Mouse (Mus musculus): ENCODE results near the gene Cnbd2. TPM values are rescaled to one million over a fixed set of nuclear protein-coding genes. Genes with fewer than 3 reads are reported as not detected.
"Not testable (repeated sequence)": the region's sequence is repeated elsewhere in the genome, so short reads cannot be mapped to it uniquely, and the experiment has no call there.

The Cnbd2 gene
- total RNA-seq, 2 experiments from 2014 or later: 4.9 to 7.2 TPM

- intact Hi-C loops (cut with DNase I): no loop called here
- DNase-seq (ENCODE audit: low spot score in 2 of 2): no peak
Observed at GRCm38 (mm10) chr2:156370896-156371295, 58.8 kb downstream of the Cnbd2 start.

DNA sequence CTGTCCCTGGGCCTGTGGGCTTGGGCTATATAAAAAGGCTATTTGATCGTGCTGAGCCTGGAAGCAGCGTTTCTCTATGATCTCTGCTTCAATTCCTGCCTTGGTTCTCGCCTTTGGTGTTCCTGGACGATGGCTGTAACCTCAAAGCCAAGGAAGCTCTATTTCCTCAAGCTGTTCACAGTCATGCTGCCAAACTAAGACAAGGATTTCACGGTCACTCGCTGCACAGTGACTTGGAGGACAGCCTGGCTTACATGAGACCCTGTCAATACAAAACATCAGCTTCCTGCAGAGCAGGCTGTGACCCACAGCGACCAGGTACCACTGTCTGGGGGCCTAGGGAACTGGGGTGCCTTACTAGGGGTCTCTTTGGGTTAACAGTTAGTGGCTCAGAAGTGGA lies 64.9 kb downstream of the Cnbd2 start:
- intact Hi-C loops (cut with DNase I): no loop called here
- no peak for DNase-seq (ENCODE audit: low spot score in 2 of 2)

DNA sequence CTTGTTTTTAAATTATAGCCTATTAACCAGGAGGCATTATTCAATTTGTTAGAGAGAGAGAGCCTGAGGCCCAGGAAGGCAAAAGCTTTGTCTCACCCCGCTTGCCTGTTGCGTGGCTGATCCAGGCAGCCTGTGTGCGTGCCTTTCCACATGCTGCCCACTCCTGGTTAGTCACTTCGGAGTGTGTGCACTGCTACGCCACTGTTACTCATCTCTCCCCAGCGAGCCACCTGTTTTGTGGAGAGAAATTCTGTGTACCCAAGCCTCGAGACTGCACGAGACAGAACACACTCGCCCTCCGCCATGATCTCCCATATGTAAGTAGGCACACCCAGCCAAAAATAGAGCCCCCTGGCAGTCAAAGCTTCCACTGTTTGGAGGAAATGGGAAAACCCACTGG lies 67.8 kb downstream of the Cnbd2 start:
- peak; percentile 53 to 68 for DNase-seq (ENCODE audit: low spot score in 2 of 2)
- intact Hi-C loops (cut with DNase I): loop anchor here (5.0 kb wide), 2 partner anchors 117 to 137 kb away; no protein-coding TSS in a partner anchor

DNA sequence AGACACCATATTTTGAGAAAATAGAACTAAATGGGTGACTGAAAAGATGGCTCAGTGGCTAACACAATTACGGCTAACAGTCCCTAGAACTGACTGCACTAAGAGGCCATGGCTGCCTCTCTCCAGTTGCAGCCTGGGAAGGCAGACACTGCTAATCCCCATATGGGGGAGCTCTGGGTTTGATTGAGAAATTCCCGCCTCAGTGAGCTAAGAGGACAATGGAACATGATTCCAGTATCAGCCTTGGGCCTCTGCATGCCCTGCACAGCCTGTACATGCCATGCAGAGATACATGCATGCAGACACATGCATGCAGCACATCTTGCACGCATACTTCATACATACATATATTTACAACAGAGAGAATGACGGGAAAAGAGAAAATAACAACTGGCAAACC lies 69.3 kb downstream of the Cnbd2 start:
- DNase-seq (ENCODE audit: low spot score in 2 of 2): no peak
- intact Hi-C loops (cut with DNase I): loop anchor here (5.0 kb wide), 2 partner anchors 116 to 136 kb away; no protein-coding TSS in a partner anchor

DNA sequence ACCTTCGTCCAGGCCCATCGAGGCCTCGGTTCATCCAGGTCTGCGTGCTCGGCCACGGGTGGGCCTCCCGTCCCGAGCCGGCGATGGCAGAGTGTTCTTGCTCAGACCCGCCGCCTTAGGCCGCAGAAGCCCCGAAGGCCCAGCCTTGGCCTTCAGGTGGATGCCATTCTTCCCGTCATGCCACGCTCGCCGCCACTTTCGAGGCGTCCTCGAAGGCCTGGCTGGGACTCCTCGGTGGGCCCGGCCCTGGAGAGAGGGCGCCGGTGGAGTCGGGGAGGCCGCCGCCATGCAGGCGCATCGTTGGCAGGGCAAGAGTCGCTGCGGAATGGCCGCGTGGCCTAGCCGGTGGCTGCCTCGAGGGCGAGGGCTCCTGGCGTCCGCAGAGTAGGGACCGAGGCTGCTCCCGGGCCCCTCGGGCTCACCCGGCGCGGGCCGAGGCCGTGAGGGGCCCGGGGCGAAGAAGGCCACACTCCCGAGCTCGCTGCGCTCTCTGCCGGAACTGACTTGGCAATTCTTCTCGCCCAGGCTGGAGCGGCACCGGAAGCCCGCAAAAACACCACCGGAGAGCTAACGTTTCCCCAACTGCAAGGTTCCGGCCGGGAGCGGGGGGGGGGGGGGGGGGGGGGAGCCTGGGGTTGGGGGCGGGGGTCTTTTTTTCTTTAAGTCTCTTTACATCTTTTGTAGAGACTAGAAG lies 80.5 kb downstream of the Cnbd2 start:
- peak; percentile 67 to 74 for DNase-seq (ENCODE audit: low spot score in 2 of 2)
- intact Hi-C loops (cut with DNase I): not testable (repeated sequence)

GRCm38 (mm10) chr2:156393155-156393828 lies 81.2 kb downstream of the Cnbd2 start:
- intact Hi-C loops (cut with DNase I): no loop called here
- DNase-seq (ENCODE audit: low spot score in 2 of 2): no peak

DNA sequence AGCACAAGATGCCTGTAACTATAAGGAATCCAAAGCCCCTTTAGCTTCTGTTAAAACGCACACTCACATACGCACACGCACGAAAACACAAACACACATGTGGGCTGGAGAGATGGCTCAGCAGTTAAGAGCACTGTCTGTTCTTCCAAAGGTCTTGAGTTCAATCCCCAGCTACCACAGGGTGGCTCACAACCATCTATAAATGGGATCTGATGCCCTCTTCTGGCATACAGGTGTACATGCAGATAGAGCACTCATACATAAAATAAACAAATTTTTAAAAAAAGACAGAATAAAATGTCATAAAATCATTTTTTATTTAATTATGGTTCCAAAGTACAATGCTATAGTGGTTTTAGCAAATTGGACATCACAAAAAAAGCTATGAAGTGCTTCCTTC lies 82.2 kb downstream of the Cnbd2 start:
- no peak for DNase-seq (ENCODE audit: low spot score in 2 of 2)
- intact Hi-C loops (cut with DNase I): no loop called here

DNA sequence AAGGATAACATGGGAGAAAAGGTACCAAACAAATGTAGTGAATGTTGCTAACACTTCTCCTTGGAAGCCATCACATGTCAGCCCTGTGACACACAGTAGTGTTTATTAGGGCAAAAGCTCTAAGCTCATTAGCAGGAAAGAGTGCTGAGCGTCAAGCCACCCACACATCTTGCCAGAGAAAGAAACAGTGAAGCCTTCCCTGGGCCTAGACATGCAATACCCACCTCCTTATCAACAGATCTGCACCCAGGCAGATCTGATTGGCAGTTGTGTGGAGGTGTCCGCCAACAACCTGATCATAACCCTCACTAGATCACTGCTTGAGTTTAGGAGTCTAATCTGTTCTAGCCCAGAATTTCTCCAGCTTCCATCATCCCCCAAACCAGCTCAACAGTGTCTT lies 84.0 kb downstream of the Cnbd2 start:
- intact Hi-C loops (cut with DNase I): no loop called here
- DNase-seq (ENCODE audit: low spot score in 2 of 2): no peak

GRCm38 (mm10) chr2:156397988-156398387 lies 85.9 kb downstream of the Cnbd2 start:
- no peak for DNase-seq (ENCODE audit: low spot score in 2 of 2)
- intact Hi-C loops (cut with DNase I): no loop called here

- DNase-seq (ENCODE audit: low spot score in 2 of 2): no peak
- intact Hi-C loops (cut with DNase I): no loop called here
Observed at GRCm38 (mm10) chr2:156399485-156399884, 87.4 kb downstream of the Cnbd2 start.

DNA sequence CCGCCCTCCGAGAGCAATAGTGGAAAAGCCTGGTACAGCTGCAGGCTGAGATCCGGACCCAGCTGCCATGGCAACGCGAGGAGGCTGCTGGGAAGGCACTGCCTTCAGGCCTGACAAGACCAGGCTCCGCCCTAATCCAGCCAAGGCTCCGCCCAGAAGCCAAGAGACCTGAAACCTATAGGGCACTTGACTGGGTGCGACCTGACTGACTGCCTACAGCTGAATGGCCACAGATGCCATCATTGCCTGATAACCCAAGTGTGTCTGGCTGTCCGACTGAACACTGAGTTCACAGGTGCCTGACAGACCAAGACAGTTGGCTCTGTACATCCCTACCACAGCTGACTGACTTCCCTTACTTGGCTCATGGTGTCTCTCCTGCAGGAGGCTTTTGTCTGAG lies 89.2 kb downstream of the Cnbd2 start:
- DNase-seq (ENCODE audit: low spot score in 2 of 2): no peak
- intact Hi-C loops (cut with DNase I): loop anchor here (5.0 kb wide), 1 partner anchor 76 kb away; no protein-coding TSS in a partner anchor

- intact Hi-C loops (cut with DNase I): loop anchor here (5.0 kb wide), 1 partner anchor 75 kb away; no protein-coding TSS in a partner anchor
- no peak for DNase-seq (ENCODE audit: low spot score in 2 of 2)
Observed at GRCm38 (mm10) chr2:156402036-156402435, 89.9 kb downstream of the Cnbd2 start.

DNA sequence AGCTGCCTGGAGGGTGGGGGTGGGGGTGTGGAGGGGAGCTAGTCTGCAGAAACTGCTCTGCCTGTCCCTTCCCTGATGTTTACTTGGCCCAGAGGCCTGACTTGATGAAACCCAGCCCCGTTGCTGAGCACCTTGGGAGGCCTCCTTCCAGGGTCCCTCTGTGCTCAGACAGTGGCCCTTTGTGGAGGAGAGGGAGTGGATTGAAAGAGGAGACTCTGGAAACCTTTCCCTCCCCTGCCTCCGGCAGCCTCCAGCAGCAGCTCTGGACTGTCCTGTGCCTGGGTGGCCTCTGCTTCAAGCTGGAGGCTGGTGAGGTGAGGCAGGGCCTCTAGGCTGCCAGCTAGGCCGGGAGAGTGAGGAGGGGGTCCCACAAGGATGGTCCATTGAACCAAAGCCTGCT lies 94.9 kb downstream of the Cnbd2 start:
- intact Hi-C loops (cut with DNase I): no loop called here
- no peak for DNase-seq (ENCODE audit: low spot score in 2 of 2)

DNA sequence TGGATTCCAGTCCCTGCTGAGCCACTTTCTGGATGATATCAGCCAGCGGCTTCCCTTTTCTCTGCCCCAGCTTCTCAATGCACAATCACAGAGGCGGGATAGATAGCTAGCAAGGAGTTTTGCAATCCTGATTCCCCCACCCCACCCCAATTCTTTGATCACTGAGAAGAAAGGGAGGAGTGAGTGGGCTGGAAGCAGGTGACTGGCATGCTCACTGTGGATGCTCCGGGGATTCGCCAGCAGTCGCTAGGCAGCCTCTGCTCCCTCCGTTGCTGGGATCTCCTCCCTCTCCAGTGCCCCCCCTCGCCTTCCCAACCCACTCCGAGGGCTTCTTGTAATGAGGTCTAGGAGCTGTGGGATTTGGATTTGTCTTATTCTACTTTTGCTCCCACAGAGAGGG lies 96.1 kb downstream of the Cnbd2 start:
- peak in 1 of 2 experiments; percentile 32 for DNase-seq (ENCODE audit: low spot score in 2 of 2)
- intact Hi-C loops (cut with DNase I): no loop called here

DNA sequence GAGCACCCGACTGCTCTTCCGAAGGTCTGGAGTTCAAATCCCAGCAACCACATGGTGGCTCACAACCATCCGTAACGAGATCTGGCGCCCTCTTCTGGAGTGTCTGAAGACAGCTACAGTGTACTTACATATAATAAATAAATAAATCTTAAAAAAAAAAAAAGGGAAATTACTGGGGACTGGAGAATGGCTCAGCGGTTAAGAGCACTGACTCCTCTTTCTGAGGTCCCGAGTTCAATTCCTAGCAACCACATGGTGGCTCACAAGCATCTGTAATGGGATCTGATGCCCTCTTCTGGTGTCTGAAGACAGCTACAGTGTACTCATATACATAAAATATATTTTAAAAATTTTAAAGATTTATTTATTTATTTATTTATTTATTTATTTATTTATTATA lies 99.2 kb downstream of the Cnbd2 start:
- DNase-seq (ENCODE audit: low spot score in 2 of 2); intact Hi-C loops (cut with DNase I): not testable (repeated sequence)

GRCm38 (mm10) chr2:156414996-156415395 lies 102.9 kb downstream of the Cnbd2 start:
- no peak for DNase-seq (ENCODE audit: low spot score in 2 of 2)
- intact Hi-C loops (cut with DNase I): no loop called here

- DNase-seq (ENCODE audit: low spot score in 2 of 2): no peak
- intact Hi-C loops (cut with DNase I): no loop called here
Observed at GRCm38 (mm10) chr2:156415674-156416073, 103.6 kb downstream of the Cnbd2 start.

DNA sequence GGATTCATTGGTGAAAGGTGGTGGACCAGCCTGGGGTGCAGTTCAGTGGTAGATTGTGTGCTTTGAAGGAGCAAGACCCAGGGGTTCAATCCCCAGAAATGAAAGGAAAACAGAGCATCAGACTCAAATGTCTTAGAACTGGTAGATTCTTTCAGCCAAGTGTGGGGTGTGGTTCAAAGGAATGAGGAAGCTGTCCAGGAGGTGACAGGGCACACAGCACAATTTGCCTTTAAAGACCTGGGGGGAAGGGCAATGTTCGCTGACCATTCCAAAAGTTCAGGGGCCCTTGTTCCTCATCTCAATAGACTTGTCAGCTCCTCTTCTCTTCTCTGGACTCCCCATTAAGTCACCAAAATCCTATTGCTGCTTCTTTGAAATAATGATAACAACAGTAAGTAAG lies 105.1 kb downstream of the Cnbd2 start:
- intact Hi-C loops (cut with DNase I): no loop called here
- DNase-seq (ENCODE audit: low spot score in 2 of 2): no peak

- intact Hi-C loops (cut with DNase I): no loop called here
- no peak for DNase-seq (ENCODE audit: low spot score in 2 of 2)
Observed at GRCm38 (mm10) chr2:156418467-156418866, 106.4 kb downstream of the Cnbd2 start.

DNA sequence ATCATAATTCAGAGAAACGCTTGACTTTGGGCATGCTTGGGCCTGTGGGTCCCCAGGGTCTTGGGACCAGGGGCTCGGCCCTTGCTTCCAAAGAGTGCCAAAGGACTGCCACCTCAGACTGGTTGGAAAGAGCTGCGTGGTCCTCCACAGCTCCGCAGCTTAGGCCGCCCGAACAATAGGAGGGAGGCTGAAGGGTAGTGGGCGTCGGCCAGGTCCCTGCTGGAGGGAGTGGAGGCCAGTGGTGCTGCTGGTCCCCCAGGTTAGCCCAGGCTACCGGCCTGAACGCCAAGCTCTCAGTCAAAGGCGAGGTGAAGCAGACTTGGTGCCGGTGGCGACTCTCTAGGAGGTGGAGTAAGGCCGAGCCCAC lies 108.2 kb downstream of the Cnbd2 start:
- DNase-seq (ENCODE audit: low spot score in 2 of 2): no peak
- intact Hi-C loops (cut with DNase I): loop anchor here (5.0 kb wide), 2 partner anchors 57 to 77 kb away; no protein-coding TSS in a partner anchor
